Mouse (Mus musculus) heart, embryonic 15.5 days (tissue): ENCODE data around the gene Spocd1. TPM values are rescaled to one million over a fixed set of nuclear protein-coding genes. Genes with fewer than 3 reads are reported as not detected.

Experiments used
- ATAC-seq: fragments of 200-750 bp; cut with Nextera tagmentation; replicated peaks from 2 replicates; pipeline ENCODE4 v1.8.0; 2017; ENCODE audit warnings: low read depth, moderate TSS enrichment; ENCODE audit not compliant: insufficient number of reproducible peaks, insufficient read depth, low FRiP score
- H3K27ac ChIP-seq: fragments of 300-500 bp; sonication (generic); 2 replicates; pipeline ENCODE4 v1.5.1; 2015; ENCODE audit warnings: mild to moderate bottlenecking, inconsistent platforms
- H3K27me3 ChIP-seq: fragments of 300-500 bp; sonication (generic); 2 replicates; pipeline ENCODE4 v1.6.1; 2015; ENCODE audit warnings: inconsistent platforms
- H3K36me3 ChIP-seq: fragments of 300-500 bp; sonication (generic); 2 replicates; pipeline ENCODE4 v1.6.1; 2015; ENCODE audit warnings: mild to moderate bottlenecking, inconsistent platforms
- H3K4me1 ChIP-seq: fragments of 300-500 bp; sonication (generic); replicated peaks from 2 replicates; pipeline ENCODE4 v1.6.1; 2015; ENCODE audit warnings: inconsistent platforms
- H3K4me2 ChIP-seq: fragments of 300-500 bp; sonication (generic); 2 replicates; pipeline ENCODE4 v1.6.1; 2015; ENCODE audit warnings: inconsistent platforms, mild to moderate bottlenecking, moderate library complexity
- H3K4me3 ChIP-seq: fragments of 300-500 bp; sonication (generic); 2 replicates; pipeline ENCODE4 v1.5.1; 2015; ENCODE audit warnings: mild to moderate bottlenecking, inconsistent platforms
- H3K9ac ChIP-seq: fragments of 300-500 bp; sonication (generic); 2 replicates; pipeline ENCODE4 v1.6.1; 2015; ENCODE audit warnings: mild to moderate bottlenecking, inconsistent platforms
- H3K9me3 ChIP-seq: fragments of 300-500 bp; sonication (generic); replicated peaks from 2 replicates; pipeline ENCODE4 v1.6.1; 2016; ENCODE audit warnings: inconsistent platforms
- WGBS: fragments of 180-500 bp; shearing (Covaris S2); methylation state at CpG from one replicate; pipeline ENCODE4 v1.1.7; 2015; ENCODE audit warnings: mixed read lengths; 5-methylcytosine and 5-hydroxymethylcytosine counted together
- polyA plus RNA-seq: library from polyadenylated mRNA; unstranded; fragments of >200 nt; fragmentation: Nextera tagmentation; extraction: Ambion mirVana; gene quantifications from 2 replicates; pipeline ENCODE4 v1.2.1, GENCODE M21; 2015

The Spocd1 gene
- polyA plus RNA-seq, 1 experiment from 2014 or later = 0.31 TPM

DNA sequence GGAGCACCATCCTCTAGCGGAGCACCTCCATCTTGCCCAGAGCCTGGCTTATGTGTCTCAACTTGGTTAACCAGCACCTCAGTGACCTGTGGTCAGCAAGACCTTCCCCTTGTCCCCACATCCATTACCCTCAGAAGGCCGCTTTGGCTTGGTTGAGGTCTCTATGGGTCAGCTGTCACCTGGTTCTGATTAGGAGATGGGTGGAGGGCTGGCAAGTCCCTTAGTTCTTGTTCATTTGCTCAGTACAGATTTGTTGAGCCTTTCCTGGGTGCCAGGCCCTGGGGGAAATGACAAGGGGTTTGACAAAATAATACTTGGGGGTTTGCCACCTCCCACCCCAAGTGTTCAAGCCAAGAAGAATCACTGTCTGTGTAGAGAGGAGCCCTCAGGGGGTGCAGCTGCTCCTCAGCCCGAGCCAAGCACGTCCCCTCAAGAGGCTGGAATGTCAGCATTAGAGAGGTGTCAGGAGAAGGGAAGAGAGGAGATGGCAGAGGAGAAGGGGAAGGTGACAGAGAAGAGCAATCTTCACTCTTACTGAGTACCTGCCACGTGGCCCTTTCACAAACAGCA lies 23.3 kb downstream of the Spocd1 start:
- H3K36me3 ChIP-seq = no peaks in the 10 kb centered on the region
- peak overlapping the region; percentile 17; the same call in 1 of the 2 replicates for H3K27ac ChIP-seq
- H3K4me1 ChIP-seq = peaks cover 19% of the 10 kb centered on the region
- no peak overlapping the region for H3K9ac ChIP-seq
- ATAC-seq = no peak
- H3K4me3 ChIP-seq = no peak overlapping the region
- H3K4me2 ChIP-seq = no peak overlapping the region
- no peaks in the 10 kb centered on the region for H3K9me3 ChIP-seq
- H3K27me3 ChIP-seq = peaks cover 7% of the 10 kb centered on the region; the same call in 1 of the 2 replicates
- WGBS = 39% methylated on average over 5 of the region's 5 CpGs

DNA sequence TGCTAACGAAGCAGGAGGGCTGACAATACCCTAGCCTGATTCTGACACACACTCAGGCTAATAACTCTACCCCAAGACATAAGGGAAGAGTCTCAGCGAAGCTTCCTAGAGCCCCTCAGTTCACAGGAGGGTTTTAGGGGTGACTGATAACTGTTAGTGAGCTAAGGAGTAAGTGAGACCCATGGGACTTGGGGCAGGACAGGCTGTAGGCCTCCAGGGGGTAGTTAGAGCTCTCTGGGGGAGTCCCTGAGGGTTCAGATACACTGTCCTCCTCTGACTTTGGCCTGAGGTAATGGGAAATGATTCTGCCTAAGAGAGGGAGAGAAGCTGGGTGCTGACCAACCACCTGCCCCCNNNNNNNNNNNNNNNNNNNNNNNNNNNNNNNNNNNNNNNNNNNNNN lies 25.5 kb downstream of the Spocd1 start:
- Histone ChIP-seq H3K27ac (no peak overlapping the region), H3K4me1 (peaks cover 19% of the 10 kb centered on the region), H3K4me2 (no peak overlapping the region), H3K4me3 (no peak overlapping the region), H3K9me3 (no peaks in the 10 kb centered on the region), H3K27me3 (peaks cover 5% of the 10 kb centered on the region; the same call in 1 of the 2 replicates), H3K9ac (no peak overlapping the region), H3K36me3 (no peaks in the 10 kb centered on the region)
- WGBS = 74% methylated on average over 2 of the region's 2 CpGs
- ATAC-seq = no peak

GRCm38 (mm10) chr4:129960180-129960944 lies 31.3 kb downstream of the Spocd1 start:
- Histone ChIP-seq H3K4me1 (peaks cover 20% of the 10 kb centered on the region), H3K9ac (peak overlapping the region; percentile 42), H3K36me3 (no peaks in the 10 kb centered on the region), H3K4me3 (peak overlapping the region; percentile 54), H3K27me3 (peaks cover 23% of the 10 kb centered on the region; the same call in 1 of the 2 replicates), H3K27ac (peak overlapping the region; percentile 50), H3K9me3 (no peaks in the 10 kb centered on the region), H3K4me2 (peak overlapping the region; percentile 97)
- ATAC-seq = peak; percentile 74
- 2% methylated on average over 37 of the region's 37 CpGs for WGBS

DNA sequence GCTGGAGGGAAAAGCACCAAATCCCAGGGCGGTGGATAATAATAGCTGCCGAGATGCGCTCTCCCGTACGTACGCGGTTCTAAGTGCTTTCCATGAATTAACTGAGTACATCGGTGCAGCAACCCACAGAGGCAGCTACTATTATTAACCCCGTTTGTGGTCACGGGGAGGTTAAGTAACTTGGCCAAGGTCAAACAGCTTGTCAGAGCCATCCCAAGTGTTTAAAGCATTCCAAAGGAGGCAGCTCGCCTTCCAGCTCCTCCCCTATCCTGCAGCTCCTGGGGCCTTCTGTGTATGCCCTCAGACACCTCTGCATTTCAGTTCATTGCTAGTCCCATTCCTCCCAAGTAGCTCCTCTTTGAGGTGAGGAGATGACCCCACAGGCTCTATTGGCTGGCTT lies 36.2 kb downstream of the Spocd1 start:
- no peak overlapping the region for H3K9ac ChIP-seq
- no peak overlapping the region for H3K4me2 ChIP-seq
- 28% methylated on average over 11 of the region's 11 CpGs for WGBS
- no peak for ATAC-seq
- no peaks in the 10 kb centered on the region for H3K36me3 ChIP-seq
- peaks cover 17% of the 10 kb centered on the region for H3K4me1 ChIP-seq
- no peaks in the 10 kb centered on the region for H3K9me3 ChIP-seq
- no peak overlapping the region for H3K4me3 ChIP-seq
- H3K27ac ChIP-seq = no peak overlapping the region
- peaks cover 24% of the 10 kb centered on the region; the same call in 1 of the 2 replicates for H3K27me3 ChIP-seq

DNA sequence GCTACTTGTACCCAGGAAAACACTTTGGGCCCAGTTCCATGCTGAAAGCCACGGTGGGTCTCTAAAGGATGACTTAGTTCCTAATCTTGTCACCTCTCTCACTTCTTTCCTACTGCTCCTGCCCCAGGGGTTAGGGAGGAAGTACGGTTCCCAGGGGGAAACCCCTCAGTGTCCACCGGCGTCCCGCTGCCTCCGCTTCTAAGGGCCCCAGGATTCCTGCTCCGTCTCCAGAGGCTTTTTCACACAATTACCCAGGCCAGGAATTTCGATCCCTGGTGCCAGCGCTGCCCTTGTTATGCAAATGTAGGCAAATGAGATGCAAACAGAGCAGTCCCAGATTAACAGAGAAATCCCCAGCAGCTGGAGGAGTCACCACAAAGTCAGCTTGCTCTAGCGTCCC lies 37.2 kb downstream of the Spocd1 start:
- H3K36me3 ChIP-seq = no peaks in the 10 kb centered on the region
- H3K4me3 ChIP-seq = no peak overlapping the region
- H3K27ac ChIP-seq = no peak overlapping the region
- peaks cover 18% of the 10 kb centered on the region for H3K27me3 ChIP-seq
- WGBS = 43% methylated on average over 10 of the region's 10 CpGs
- H3K9me3 ChIP-seq = no peaks in the 10 kb centered on the region
- no peak for ATAC-seq
- peaks cover 13% of the 10 kb centered on the region for H3K4me1 ChIP-seq
- H3K4me2 ChIP-seq = no peak overlapping the region
- H3K9ac ChIP-seq = no peak overlapping the region

DNA sequence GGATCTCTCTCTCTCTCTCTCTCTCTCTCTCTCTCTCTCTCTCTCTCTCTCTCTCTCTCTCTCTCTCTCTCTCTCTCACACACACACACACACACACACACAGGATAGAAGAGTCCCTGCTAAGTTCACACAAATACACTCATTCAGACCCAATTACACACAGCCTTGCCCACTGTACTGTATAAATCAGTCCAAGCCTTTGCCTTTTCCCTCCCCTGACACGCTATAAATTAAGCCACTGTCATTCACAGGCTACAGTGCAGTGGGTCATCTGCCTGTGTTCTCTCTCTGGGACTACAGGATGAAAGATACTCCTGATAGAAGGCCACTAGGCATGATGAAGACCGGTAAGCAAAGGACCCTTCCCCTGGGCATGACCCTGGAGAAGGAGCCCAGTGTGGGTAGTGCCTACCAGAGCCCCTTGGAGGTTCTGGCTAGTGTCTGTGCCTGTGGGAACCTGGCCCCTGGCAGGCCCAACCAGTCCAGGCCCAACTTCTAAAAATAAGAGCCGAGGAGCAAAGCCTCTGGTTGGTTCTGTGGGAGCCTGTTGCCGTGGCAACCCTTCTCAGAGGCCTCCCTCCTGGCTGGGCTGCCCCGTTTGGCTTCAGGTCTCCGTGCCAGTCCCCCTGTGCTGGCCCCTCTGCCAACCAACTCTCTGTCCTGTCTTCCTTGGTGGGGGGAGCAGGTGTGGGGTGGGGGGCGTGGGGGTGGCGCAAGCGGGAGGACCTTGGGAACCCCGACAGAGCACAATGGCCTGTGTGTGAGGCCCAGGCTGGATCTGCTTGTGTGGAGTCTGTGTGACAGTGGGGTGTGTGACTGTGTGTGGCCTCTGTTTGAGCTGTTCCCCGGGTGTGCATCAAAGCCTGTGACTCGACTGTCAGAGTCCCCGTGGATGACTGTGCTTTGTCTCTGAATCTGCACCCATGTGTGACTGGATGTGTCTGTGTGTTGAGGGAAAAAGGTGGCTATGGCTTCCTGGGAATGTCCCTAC lies 38.3 kb downstream of the Spocd1 start:
- Histone ChIP-seq H3K27ac (no peak overlapping the region), H3K4me3 (no peak overlapping the region), H3K27me3 (peaks cover 13% of the 10 kb centered on the region), H3K36me3 (no peaks in the 10 kb centered on the region), H3K9me3 (no peaks in the 10 kb centered on the region), H3K4me2 (no peak overlapping the region), H3K4me1 (peaks cover 18% of the 10 kb centered on the region), H3K9ac (no peak overlapping the region)
- 40% methylated on average over 13 of the region's 13 CpGs for WGBS
- peak; percentile 18; the same call in 1 of the 2 replicates for ATAC-seq

GRCm38 (mm10) chr4:129970168-129970567 lies 41.1 kb downstream of the Spocd1 start:
- Histone ChIP-seq H3K36me3 (no peaks in the 10 kb centered on the region), H3K9me3 (no peaks in the 10 kb centered on the region), H3K4me3 (no peak overlapping the region), H3K4me1 (peaks cover 16% of the 10 kb centered on the region), H3K27me3 (peaks cover 29% of the 10 kb centered on the region), H3K27ac (no peak overlapping the region), H3K9ac (no peak overlapping the region), H3K4me2 (no peak overlapping the region)
- ATAC-seq = no peak
- WGBS = 73% methylated on average over 8 of the region's 8 CpGs

DNA sequence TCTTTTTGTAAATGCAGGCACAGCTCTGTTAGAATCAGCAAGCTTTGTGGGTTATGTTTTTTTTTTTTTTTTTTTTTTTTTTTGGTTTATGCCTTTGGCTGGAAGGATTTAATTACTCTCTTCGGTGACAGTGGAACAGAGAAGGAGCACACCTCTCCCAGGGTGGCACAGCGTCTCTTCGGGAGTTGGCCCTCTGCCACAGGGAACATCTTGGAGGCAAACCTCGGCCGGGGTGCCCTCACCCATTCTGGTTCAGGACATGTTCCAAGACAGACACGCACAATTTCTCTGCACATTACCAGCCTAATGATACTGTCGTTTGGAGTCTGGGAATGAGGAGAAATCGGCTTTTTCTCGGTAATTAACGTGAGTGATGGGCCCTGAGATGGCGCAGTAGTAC lies 41.8 kb downstream of the Spocd1 start:
- H3K27me3 ChIP-seq = peaks cover 32% of the 10 kb centered on the region

GRCm38 (mm10) chr4:129971989-129972388 lies 42.9 kb downstream of the Spocd1 start:
- Histone ChIP-seq H3K27ac (no peak overlapping the region), H3K36me3 (no peaks in the 10 kb centered on the region), H3K4me1 (peaks cover 13% of the 10 kb centered on the region), H3K9ac (no peak overlapping the region), H3K4me2 (no peak overlapping the region), H3K4me3 (no peak overlapping the region), H3K9me3 (no peaks in the 10 kb centered on the region), H3K27me3 (peaks cover 35% of the 10 kb centered on the region)
- peak; percentile 39; the same call in 1 of the 2 replicates for ATAC-seq
- 30% methylated on average over 7 of the region's 7 CpGs for WGBS

More for the DNA sequence above, 41.8 kb downstream of the Spocd1 start:
- Histone ChIP-seq H3K9me3 (no peaks in the 10 kb centered on the region), H3K4me2 (no peak overlapping the region), H3K9ac (no peak overlapping the region), H3K27ac (no peak overlapping the region), H3K4me3 (no peak overlapping the region), H3K36me3 (no peaks in the 10 kb centered on the region), H3K4me1 (peaks cover 13% of the 10 kb centered on the region)
- WGBS = 84% methylated on average over 11 of the region's 11 CpGs
- no peak for ATAC-seq

GRCm38 (mm10) chr4:129974285-129974684 lies 45.2 kb downstream of the Spocd1 start:
- Histone ChIP-seq H3K36me3 (no peaks in the 10 kb centered on the region), H3K4me3 (no peak overlapping the region), H3K9me3 (no peaks in the 10 kb centered on the region), H3K4me1 (peaks cover 9% of the 10 kb centered on the region), H3K9ac (no peak overlapping the region), H3K27me3 (peaks cover 42% of the 10 kb centered on the region), H3K4me2 (no peak overlapping the region), H3K27ac (no peak overlapping the region)
- 65% methylated on average over 9 of the region's 9 CpGs for WGBS
- ATAC-seq = no peak

DNA sequence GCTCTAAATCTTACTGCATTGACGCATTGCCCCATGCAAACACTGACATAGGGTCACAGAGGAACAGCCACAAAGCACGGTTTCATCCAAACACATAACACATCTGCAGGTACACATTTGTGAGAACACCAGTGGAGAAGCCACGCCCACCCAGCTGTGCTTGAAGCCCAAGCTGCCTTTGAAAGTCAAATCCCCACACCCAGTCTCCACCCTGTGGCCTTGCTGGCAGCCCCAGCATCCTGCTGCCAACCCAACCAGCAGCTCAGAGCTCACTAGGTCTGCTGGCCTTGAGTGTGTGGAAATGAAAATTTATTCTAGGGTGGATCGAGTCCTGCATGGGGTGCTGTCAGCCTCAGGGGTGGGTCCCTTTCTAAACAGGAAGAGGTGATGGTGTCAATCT lies 48.2 kb downstream of the Spocd1 start:
- no peak overlapping the region for H3K4me3 ChIP-seq
- ATAC-seq = no peak
- H3K27me3 ChIP-seq = peaks cover 57% of the 10 kb centered on the region
- H3K27ac ChIP-seq = no peak overlapping the region
- H3K36me3 ChIP-seq = no peaks in the 10 kb centered on the region
- WGBS = 60% methylated on average over 4 of the region's 4 CpGs
- no peak overlapping the region for H3K4me2 ChIP-seq
- no peaks in the 10 kb centered on the region for H3K9me3 ChIP-seq
- peaks cover 3% of the 10 kb centered on the region for H3K4me1 ChIP-seq
- H3K9ac ChIP-seq = no peak overlapping the region
